29 mouse cellular contexts compared by ENCODE assay signal in the genomic region with DNA sequence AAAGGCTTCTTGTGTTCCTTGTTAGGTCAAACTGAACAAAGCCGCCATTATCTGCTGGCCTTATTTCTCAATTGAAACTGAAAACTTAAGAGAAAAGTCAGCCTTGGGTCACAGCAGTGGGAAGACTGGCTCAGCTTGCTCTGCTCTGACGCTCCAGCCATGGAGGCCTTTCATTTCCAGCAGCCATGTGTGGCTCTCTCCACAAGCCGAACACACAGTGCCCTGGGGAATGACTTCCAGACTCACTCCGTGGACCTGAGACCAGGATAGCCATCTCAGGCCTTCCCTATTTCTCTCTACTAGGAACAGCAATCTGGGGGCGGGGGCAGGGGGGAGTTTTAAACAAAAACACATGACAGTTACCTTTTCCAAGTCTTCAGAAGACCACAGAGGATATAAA.
DNase-seq lines count a peak whose midpoint lies in the region; ATAC-seq lines count a peak whose summit lies in the region.
"Had no signal": no experiment of that assay in that cellular context is flagged by ENCODE, and none has a peak within 500 bp of the region (broad histone marks: within the 10 kb centered on the region; RNA-seq: fewer than 3 reads in every experiment).

No protein-coding gene starts in this region.

- no peak overlapping the region for H3K9ac ChIP-seq in forebrain, embryonic 13.5 days
- H3K9ac ChIP-seq in embryonic facial prominence, embryonic 12.5 days: no peak overlapping the region
- H3K9ac ChIP-seq in limb, embryonic 12.5 days (replicated peaks): no peak overlapping the region
- H3K9ac ChIP-seq: embryonic facial prominence, embryonic 15.5 days; heart, embryonic 15.5 days; hindbrain, embryonic 14.5 days; liver, embryonic 14.5 days had no signal

- no peaks in the 10 kb centered on the region for H3K27me3 ChIP-seq in forebrain, embryonic 10.5 days (ENCODE audit: poor library complexity, severe bottlenecking)
- no peaks in the 10 kb centered on the region for H3K27me3 ChIP-seq in forebrain, embryonic 13.5 days
- H3K27me3 ChIP-seq in embryonic facial prominence, embryonic 12.5 days: no peaks in the 10 kb centered on the region
- H3K27me3 ChIP-seq in limb, embryonic 12.5 days: no peaks in the 10 kb centered on the region
- H3K27me3 ChIP-seq: embryonic facial prominence, embryonic 15.5 days; heart, embryonic 15.5 days had no signal

- no peaks in the 10 kb centered on the region for H3K36me3 ChIP-seq in forebrain, embryonic 10.5 days (replicated peaks)
- no peaks in the 10 kb centered on the region for H3K36me3 ChIP-seq in forebrain, embryonic 13.5 days (ENCODE audit: poor library complexity, severe bottlenecking)
- H3K36me3 ChIP-seq in embryonic facial prominence, embryonic 12.5 days: no peaks in the 10 kb centered on the region
- no peaks in the 10 kb centered on the region for H3K36me3 ChIP-seq in limb, embryonic 12.5 days
- H3K36me3 ChIP-seq: embryonic facial prominence, embryonic 15.5 days; G1E; heart, embryonic 10.5 days; heart, embryonic 15.5 days had no signal

- peak; percentile 15 for DNase-seq in forebrain, embryonic 10.5 days (ENCODE audit: extremely low spot score, low spot score)
- peak; percentile 29 for DNase-seq in embryo, embryonic 10.5 days (ENCODE audit: low spot score)
- DNase-seq in cerebellum, postnatal 36 days: no peak
- no peak for DNase-seq in yolk sac, embryonic 10.5 days (ENCODE audit: low spot score)
- DNase-seq: adrenal gland, postnatal 10 days; cerebellum, adult 8-10 months; gastrocnemius, adult 2 months; kidney, adult 11 months; kidney, postnatal 36 days; liver; lung, adult 2 months; lung, postnatal 10 days; right cerebral cortex, postnatal 25 days; spleen, adult 18-20 months; thymus, postnatal 14 days had no signal

- no peak overlapping the region for H3K4me2 ChIP-seq in forebrain, embryonic 13.5 days
- H3K4me2 ChIP-seq in embryonic facial prominence, embryonic 12.5 days (replicated peaks): no peak overlapping the region
- H3K4me2 ChIP-seq in limb, embryonic 12.5 days: no peak overlapping the region
- H3K4me2 ChIP-seq: embryonic facial prominence, embryonic 15.5 days; heart, embryonic 15.5 days; hindbrain, embryonic 14.5 days had no signal

- WGBS in forebrain, embryonic 10.5 days: 70% methylated on average over 5 of the region's 5 CpGs
- WGBS in forebrain, embryonic 13.5 days: 88% methylated on average over 5 of the region's 5 CpGs
- WGBS in embryonic facial prominence, embryonic 12.5 days: 29% methylated on average over 5 of the region's 5 CpGs
- WGBS in limb, embryonic 12.5 days: 40% methylated on average over 5 of the region's 5 CpGs

- peaks cover 3% of the 10 kb centered on the region; the same call in 1 of the 2 replicates for H3K4me1 ChIP-seq in forebrain, embryonic 10.5 days
- no peaks in the 10 kb centered on the region for H3K4me1 ChIP-seq in forebrain, embryonic 13.5 days
- H3K4me1 ChIP-seq in embryonic facial prominence, embryonic 12.5 days: peaks cover 16% of the 10 kb centered on the region
- peaks cover 28% of the 10 kb centered on the region for H3K4me1 ChIP-seq in limb, embryonic 12.5 days (replicated peaks)

- ATAC-seq in forebrain, embryonic 13.5 days: no peak
- ATAC-seq in embryonic facial prominence, embryonic 12.5 days (ENCODE audit: insufficient number of reproducible peaks, insufficient read depth, low FRiP score, low TSS enrichment): no peak
- no peak for ATAC-seq in limb, embryonic 12.5 days (ENCODE audit: insufficient number of reproducible peaks, insufficient read depth, low FRiP score, low TSS enrichment, low read depth)
- ATAC-seq: forebrain, embryonic 14.5 days; inflammation-experienced regulatory T-cells, adult 6 months; midbrain, embryonic 16.5 days had no signal

- no peak overlapping the region for H3K4me3 ChIP-seq in forebrain, embryonic 10.5 days
- no peak overlapping the region for H3K4me3 ChIP-seq in forebrain, embryonic 13.5 days
- no peak overlapping the region for H3K4me3 ChIP-seq in embryonic facial prominence, embryonic 12.5 days
- no peak overlapping the region for H3K4me3 ChIP-seq in limb, embryonic 12.5 days (replicated peaks)
- H3K4me3 ChIP-seq: embryonic facial prominence, embryonic 15.5 days; gastrocnemius, adult 2 months; heart, embryonic 10.5 days; heart, embryonic 15.5 days; layer of hippocampus, adult 2 months; left cerebral cortex, adult 2 months had no signal

- H3K9me3 ChIP-seq in forebrain, embryonic 10.5 days: no peaks in the 10 kb centered on the region
- H3K9me3 ChIP-seq in forebrain, embryonic 13.5 days (replicated peaks): no peaks in the 10 kb centered on the region
- H3K9me3 ChIP-seq in embryonic facial prominence, embryonic 12.5 days: no peaks in the 10 kb centered on the region
- no peaks in the 10 kb centered on the region for H3K9me3 ChIP-seq in limb, embryonic 12.5 days
- H3K9me3 ChIP-seq: embryonic facial prominence, embryonic 15.5 days; G1E; heart, embryonic 10.5 days; heart, embryonic 15.5 days had no signal

- H3K27ac ChIP-seq in forebrain, embryonic 10.5 days: peak overlapping the region; percentile 65; the same call in 1 of the 2 replicates
- no peak overlapping the region for H3K27ac ChIP-seq in forebrain, embryonic 13.5 days
- H3K27ac ChIP-seq in embryonic facial prominence, embryonic 12.5 days: peak overlapping the region; percentile 51
- H3K27ac ChIP-seq in limb, embryonic 12.5 days: peak overlapping the region; percentile 47; the same call in 1 of the 2 replicates
- H3K27ac ChIP-seq: embryonic facial prominence, embryonic 15.5 days; heart, embryonic 10.5 days; heart, embryonic 15.5 days; hindbrain, embryonic 14.5 days; layer of hippocampus, adult 2 months; left cerebral cortex, adult 2 months; liver, embryonic 14.5 days had no signal

Comparison
In these comparisons a context has a peak if more than half of its experiments do, and no peak if none do; other contexts are left out.
1. DNase-seq: peak in forebrain, embryonic 10.5 days (single experiment) and embryo, embryonic 10.5 days (single experiment); none in cerebellum, postnatal 36 days (0 of 2) and yolk sac, embryonic 10.5 days (single experiment).